Mouse (Mus musculus) B cell, adult 62 days (primary cell): ENCODE data around the gene Trpt1. TPM values are rescaled to one million over a fixed set of nuclear protein-coding genes. Genes with fewer than 3 reads are reported as not detected.

ENCODE experiments used
- total RNA-seq: library from RNA; stranded (reverse); gene quantifications from 4 replicates; pipeline ENCODE4 v1.2.4, GENCODE M21; 2023

The Trpt1 gene
- 4.9 to 6.3 TPM (median 5.6 TPM) in 4 replicates for total RNA-seq

DNA sequence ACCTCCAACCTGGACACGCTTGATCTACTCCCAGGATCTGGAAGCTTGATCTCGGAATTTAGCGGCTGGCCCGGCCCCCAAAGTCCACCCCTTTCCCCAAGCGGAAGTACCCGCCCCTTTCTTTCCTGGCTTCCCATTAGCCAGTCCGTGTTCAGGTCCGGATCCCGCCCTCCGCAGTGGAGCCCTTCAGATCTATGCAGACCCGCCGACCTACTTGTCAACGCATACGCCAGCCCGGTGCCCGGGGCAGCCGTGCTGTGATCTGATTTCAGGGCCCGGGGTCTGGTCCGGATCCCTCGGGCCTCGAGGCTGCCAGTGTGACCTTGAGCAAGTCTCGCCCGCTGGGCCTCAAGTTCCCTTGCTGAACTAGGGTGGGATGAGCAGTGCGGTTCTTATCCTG is at the start of gene Trpt1, which contains the start of gene Nudt22:
TSS of gene Trpt1 (plus strand) at position 126 of the 400 bp plus-strand sequence.
TSS of gene Nudt22 (minus strand) at position 112 of the 400 bp plus-strand sequence.

DNA sequence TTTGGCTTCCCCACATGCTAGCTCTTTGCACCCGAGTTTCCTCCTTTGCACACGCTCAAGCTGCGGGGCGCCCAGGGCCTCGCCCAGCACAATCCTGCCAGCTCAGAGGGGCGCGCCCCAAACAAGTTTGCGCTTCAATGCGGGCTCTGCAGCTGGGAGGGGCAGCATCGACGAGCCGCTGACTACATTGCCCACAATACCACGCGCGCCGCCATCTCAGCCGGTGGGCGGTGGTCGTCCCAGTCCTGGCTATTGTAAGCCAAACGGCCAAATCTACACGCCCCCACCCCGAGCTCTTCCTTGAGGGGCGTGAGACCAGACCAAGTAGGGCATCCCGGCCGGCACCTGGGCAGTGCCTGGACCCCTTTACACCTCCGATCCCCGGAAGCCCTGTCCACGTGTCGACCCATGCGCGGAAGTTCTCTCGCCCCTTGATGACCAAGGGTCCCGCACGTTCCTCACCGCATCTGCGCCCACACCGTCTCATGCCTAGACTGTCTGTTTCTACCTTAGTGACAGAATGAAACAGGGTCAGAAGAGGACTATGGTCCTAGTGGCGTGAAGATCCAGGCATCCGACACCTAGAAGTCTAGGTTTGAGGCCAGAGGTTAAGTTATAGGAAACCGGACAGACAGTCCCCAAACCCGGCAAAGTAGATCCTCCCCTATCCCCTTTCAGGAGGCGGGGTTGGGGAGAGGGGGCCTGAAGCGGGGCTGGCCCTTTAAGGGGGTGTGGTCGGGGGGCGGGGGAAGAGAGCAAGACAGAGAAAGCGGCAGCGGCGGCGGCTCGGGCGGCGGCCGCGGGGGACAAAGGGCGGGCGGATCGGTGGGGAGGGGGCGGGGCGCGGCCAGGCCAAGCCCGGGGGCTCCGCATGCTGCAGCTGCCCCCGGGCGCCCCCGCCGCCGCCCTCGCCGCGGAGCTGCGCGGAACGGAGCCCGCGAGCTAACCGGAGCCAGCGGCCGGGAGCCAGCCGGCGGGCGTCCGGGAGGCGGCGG is 21.4 kb upstream of the Trpt1 start, which contains the start of gene Ppp1r14b:
TSS of gene Ppp1r14b (plus strand) at position 758 of the 995 bp plus-strand sequence.

DNA sequence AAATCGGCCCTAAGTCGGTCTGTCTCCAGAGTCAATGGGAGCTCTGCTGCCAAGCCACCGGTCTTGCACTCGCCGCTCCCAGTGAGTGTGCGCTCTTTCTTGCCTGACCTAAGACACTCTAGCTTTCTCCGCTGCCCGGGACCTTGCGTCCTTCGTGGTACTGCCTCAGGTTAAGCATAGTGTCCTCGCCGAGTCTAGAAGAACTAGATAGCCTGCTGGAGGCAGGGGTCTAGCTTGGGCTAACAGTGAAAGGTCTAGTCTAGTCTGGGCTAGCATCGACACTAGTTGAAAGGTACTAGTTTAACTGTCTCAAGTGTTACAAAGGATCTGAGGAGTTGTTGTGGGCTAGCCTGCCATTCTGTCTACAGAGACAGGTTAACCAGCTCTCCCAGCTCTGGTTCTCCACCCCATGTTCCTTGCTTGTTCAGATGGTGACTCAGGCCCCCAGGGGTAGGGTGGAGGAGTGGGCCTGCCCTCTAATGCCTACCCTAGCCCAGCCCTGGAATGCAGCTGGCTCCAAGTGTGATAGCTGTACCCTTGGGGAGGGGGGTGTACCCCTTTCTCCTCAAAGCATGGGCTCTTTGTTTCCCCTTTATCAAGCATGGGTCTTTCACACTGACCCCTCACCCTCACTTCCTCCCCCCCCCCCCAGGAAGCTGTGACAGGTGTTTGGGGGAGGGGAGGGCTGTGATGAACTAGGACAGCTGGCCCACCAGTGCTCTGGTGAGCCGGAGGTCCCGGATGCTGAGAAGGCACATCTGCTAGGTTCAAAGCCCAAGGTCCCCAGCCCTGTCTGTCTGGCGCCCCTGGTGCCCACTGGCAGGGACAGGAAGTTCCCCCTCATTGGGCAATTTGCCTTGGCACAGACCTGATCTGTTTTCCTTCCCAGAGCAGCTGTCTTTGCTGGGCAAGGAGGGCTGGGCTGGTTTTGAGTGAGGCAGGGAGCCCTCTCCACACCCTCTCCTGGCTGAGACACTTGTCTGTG is 20.1 kb upstream of the Trpt1 start, which contains the start of gene Plcb3:
TSS of gene Plcb3 (minus strand) at position 934 of the 985 bp plus-strand sequence.

DNA sequence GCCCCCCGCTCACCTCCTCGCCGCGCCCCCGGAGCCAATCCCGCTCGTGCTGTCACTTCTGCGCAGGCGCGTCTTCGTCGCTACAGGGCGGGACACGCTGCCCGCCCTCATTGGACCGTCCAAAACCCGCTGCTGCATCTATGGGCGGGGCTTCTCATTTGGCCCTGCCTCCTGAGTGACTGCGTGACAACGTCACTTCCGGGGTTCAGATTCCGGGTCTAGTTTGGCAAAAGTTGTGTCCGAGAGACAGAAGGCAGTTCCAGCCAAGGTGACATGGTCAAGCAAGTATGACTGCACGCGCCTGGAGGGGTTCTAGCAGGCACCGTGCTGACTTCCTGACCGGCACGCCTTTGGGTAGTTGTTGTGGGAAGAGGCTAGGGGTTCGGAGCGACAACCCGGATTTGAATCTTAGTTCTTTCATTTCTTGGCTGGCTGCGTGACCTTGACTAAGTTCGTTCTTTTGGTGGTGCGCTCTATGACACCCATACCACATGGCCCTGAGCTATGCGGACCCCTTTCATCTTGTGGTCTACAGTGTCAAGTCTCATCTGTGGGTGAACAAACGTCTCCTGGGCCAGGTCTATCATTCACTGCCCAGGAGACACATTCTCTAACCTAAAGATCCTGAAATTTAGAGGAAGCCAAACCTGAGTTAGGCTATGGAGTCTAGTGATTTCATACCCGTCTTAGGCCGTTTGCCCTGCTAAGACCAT is 15.4 kb upstream of the Trpt1 start, which contains the start of gene Fkbp2:
TSS of gene Fkbp2 (minus strand) at position 121 of the 713 bp plus-strand sequence.

DNA sequence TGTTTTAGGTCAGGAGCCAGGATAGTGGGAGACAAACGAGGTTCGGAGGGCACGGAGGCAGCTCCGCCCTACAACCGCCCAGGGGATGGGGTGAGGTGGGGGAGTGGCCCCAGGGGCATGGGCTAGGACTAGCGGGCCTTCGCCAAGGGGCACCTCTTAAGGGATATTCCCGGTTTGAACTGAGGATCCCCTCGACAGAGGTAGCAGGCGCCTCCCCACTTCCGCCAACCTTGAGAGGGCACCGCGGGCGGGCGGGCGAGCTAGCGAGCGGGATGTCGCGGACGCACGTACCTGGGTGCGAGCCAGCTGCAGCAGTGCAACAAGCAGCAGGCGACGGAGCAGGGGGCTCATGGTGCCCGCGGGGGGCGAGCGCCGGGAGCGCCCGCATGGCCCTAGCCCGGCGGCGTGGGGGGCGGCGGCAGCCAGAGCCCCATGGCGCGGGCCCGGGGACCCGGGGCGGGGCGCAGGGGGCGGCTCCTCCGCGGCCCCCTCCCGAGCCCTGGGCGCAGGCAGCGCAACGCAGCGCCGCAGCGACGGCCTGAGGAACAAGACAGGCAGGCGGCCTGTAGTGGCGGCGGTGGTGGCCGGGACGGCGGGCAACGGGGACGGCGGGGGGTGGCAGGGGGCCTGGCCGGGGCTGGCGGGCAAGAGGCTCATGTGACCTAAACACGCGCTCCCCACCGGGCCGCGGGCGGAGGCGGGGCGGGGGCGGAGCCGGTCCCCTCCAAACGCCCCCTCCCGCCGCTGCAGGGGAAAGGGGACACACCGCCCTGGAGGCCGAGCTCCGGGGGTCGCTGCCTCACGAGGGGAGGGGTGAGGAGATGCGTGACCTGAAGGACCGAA is 8.6 kb upstream of the Trpt1 start, which contains the start of gene Vegfb:
TSS of gene Vegfb (minus strand) at position 591 of the 843 bp plus-strand sequence.

DNA sequence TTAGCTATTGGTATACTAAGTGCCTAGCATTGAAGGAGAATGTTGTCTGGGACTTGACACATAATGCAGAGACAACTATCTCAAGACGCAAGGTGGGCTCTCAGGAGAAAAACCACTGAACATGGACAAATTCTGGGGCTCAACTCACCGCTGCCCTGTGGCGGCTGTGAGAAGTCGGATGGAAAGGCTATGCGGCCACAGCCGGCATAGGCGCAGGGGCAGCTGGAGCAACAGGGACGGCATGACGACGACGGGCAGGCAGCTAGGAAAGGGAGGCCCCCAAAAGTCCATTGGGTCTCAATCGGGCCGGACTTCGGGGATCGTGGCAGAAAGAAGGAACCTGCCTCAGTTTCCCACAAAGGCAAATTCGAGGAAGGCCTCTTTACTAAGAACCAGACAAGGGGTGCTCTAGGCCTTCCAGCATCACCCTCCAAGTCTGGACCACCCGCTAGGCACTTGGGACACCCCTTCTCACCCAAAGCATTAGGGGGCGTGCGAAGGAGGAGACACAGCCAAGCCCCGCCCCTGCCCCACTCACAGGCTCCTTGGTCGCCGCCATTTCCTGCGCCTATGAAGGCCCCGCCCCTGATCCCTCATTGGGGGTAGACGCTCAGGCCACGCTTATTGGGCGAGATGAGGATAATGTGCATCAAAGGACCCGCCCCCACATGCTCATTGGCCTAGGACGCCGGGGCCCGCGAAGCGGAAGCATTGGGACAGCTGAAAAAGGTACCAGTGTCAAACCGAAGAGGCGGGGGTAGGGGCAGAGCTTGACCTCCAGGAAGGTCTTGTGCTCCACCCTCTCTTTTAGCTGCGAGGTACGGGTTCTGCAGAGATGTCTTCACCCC is 3.7 kb upstream of the Trpt1 start, which contains the start of gene Dnajc4:
TSS of gene Dnajc4 (minus strand) at position 562 of the 848 bp plus-strand sequence.

DNA sequence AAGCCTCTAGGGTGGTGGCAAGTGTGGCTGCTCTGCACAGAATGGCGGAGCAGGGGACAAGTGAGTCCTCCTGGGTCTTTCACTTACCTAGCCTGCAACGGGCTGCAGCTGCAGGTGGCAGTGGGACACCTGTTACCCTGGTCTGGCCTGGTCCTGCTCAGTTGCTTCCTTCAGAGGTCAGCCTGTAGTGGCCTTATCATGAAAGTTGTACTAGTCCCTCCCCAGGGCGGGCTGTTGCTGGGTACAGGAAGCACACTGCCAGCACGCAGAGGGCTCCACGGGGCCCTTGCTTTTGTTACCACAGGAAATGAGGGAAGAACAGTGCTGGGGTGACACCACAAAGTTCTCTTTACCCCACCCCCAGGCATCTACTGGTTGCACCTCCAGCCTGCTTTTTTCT is 23.3 kb downstream of the Trpt1 start, which contains the start of gene Fermt3:
TSS of gene Fermt3 (minus strand) at position 279 of the 400 bp plus-strand sequence.

DNA sequence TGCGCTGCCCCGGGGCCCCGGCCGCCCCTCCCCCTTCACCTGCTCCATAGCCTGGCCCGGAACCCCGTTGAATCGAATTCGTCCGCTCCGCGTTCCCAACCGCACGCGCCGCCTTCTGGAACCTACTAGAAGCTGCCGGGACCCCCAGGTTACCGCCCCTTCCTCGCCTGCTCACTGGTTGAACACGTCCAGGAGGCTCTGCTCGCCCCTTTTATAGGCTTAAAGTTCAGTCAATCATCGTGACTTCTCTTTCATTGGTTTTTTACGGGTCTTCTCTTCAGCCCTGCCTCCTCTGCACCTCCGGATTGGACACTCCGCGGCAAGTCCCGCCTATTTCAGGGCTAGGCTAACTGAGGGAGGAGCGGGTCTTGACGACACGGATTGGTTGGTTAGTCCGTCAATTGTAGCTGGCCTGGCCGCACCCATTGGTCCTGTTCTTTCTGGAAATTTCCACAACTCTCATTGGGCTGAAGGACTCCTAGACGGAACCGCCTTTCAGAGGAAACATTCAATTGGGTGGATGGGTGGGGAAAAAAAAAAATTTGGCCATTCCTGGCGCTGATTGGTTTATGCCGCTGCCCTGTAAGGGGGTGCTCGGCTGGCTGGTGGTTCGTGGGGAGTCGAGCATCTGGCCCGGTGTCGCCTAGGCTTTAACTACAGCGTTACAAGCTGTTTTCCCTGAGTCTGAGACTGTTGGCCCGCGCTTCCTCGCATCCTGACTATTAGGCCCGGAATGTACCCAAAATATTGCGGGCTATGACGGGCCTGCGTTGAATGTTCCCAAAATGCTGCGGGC is 44.1 kb downstream of the Trpt1 start, which contains the start of gene Stip1:
TSS of gene Stip1 (minus strand) at position 127 of the 796 bp plus-strand sequence.

Other genes with a start within 250 kb of the Trpt1 start
- gene Rps6ka4, start 155.5 kb upstream of the Trpt1 start, total RNA-seq, result 26.5 to 33.1 TPM (median 30.8 TPM) in 4 replicates
- 19.8 to 33.4 TPM (median 24.6 TPM) in 4 replicates for gene Ccdc88b, start 137.9 kb upstream of the Trpt1 start, total RNA-seq
- 134 to 168 TPM (median 150 TPM) in 4 replicates for gene Trmt112, start 86.4 kb upstream of the Trpt1 start, total RNA-seq
- 87.1 to 92.5 TPM (median 92.1 TPM) in 4 replicates for gene Prdx5, start 86.0 kb upstream of the Trpt1 start, total RNA-seq
- 51.8 to 58.5 TPM (median 55.3 TPM) in 4 replicates for gene Esrra, start 74.3 kb upstream of the Trpt1 start, total RNA-seq
- gene Catsperz, start 70.8 kb upstream of the Trpt1 start, total RNA-seq, result not detected in 4 replicates
- 1.0 TPM in 1 of 4 replicates, not detected in the others for gene Kcnk4, start 61.6 kb upstream of the Trpt1 start, total RNA-seq
- gene Bad, start 54.3 kb upstream of the Trpt1 start, total RNA-seq, result 9.9 to 10.3 TPM (median 10.1 TPM) in 4 replicates
- 17.0 to 21.0 TPM (median 18.9 TPM) in 4 replicates for gene Gpr137, start 53.7 kb upstream of the Trpt1 start, total RNA-seq
- gene Ppp1r14b, start 21.2 kb upstream of the Trpt1 start, total RNA-seq, result 65.3 to 101 TPM (median 80.8 TPM) in 4 replicates
- gene Plcb3, start 19.7 kb upstream of the Trpt1 start, total RNA-seq, result 14.9 to 17.9 TPM (median 17.1 TPM) in 4 replicates
- 23.9 to 26.2 TPM (median 24.8 TPM) in 4 replicates for gene Fkbp2, start 15.6 kb upstream of the Trpt1 start, total RNA-seq
- gene Vegfb, start 8.5 kb upstream of the Trpt1 start, total RNA-seq, result 14.5 to 20.1 TPM (median 17.1 TPM) in 4 replicates
- gene Dnajc4, start 3.6 kb upstream of the Trpt1 start, total RNA-seq, result 23.3 to 28.0 TPM (median 24.6 TPM) in 4 replicates
- 3.6 to 5.8 TPM (median 3.9 TPM) in 4 replicates for gene Nudt22, start within 50 bp of the Trpt1 start, total RNA-seq
- 174 to 177 TPM (median 177 TPM) in 4 replicates for gene Fermt3, start 23.3 kb downstream of the Trpt1 start, total RNA-seq
- 97.1 to 124 TPM (median 114 TPM) in 4 replicates for gene Stip1, start 43.8 kb downstream of the Trpt1 start, total RNA-seq
- 5.2 to 8.4 TPM (median 6.8 TPM) in 4 replicates for gene Macrod1, start 60.7 kb downstream of the Trpt1 start, total RNA-seq
- gene Flrt1, start 109.6 kb downstream of the Trpt1 start, total RNA-seq, result 0.09 TPM in 1 of 4 replicates, not detected in the others
- 132 to 147 TPM (median 146 TPM) in 4 replicates for gene Otub1, start 210.2 kb downstream of the Trpt1 start, total RNA-seq
- 310 to 323 TPM (median 315 TPM) in 4 replicates for gene Cox8a, start 221.5 kb downstream of the Trpt1 start, total RNA-seq
- 50.2 to 60.6 TPM (median 57.0 TPM) in 4 replicates for gene Naa40, start 245.1 kb downstream of the Trpt1 start, total RNA-seq